Mouse (Mus musculus): ENCODE data around the gene Kif13a. TPM values are rescaled to one million over a fixed set of nuclear protein-coding genes. Genes with fewer than 3 reads are reported as not detected.

Kif13a gene
- polyA plus RNA-seq, 1 experiment from 2014 or later: 11.9 TPM

DNA sequence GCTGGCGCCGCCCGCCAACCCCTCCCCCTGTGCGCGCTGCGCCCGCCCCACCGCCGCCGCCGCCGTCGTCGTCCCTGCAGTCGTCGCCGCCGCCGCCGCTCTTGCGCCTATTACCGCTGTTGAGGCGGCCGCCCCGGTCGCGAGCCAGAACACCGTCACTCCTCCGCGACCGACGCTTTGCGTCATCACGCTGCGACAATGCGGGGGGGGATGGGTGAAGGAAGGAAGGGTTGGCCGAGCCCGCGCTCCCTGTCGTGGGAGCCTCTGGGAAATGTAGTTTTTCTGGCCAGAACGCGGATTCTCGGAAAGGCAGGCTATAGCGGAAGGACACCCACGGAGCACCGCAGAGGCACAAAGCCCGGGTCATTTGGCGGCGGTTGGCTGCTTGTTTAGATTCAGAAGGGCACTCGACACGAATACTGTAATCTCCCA lies 201.8 kb downstream of the Kif13a start, which contains the start of gene Nup153:
TSS of gene Nup153 (minus strand) at position 104 of the 432 bp plus-strand sequence.
- H3K9ac ChIP-seq: peak within 1 kb of the TSS; percentile 90
- H3K36me3 ChIP-seq (replicated peaks): no peaks in the 10 kb centered on the region
- H3K4me3 ChIP-seq: peak within 1 kb of the TSS; percentile 100
- peak within 1 kb of the TSS; percentile 78 for H3K4me2 ChIP-seq
- peak within 1 kb of the TSS; percentile 94 for H3K27ac ChIP-seq
- H3K27me3 ChIP-seq (replicated peaks): no peaks in the 10 kb centered on the region
- H3K9me3 ChIP-seq: no peaks in the 10 kb centered on the region
- peak; percentile 95 for ATAC-seq (replicated peaks)
- WGBS: under 1% methylated on average over 51 of the region's 51 CpGs
- H3K4me1 ChIP-seq: peaks cover 22% of the 10 kb centered on the region

- Histone ChIP-seq H3K27me3 (replicated peaks) (no peaks in the 10 kb centered on the region), H3K4me3 (peak overlapping the region; percentile 100), H3K9me3 (no peaks in the 10 kb centered on the region), H3K27ac (peak overlapping the region; percentile 94), H3K36me3 (replicated peaks) (no peaks in the 10 kb centered on the region), H3K4me2 (peak overlapping the region; percentile 78), H3K4me1 (peaks cover 22% of the 10 kb centered on the region), H3K9ac (peak overlapping the region; percentile 90)
- peak; percentile 87 for ATAC-seq (replicated peaks)
- under 1% methylated on average over 83 of the region's 85 CpGs for WGBS
Measured at GRCm38 (mm10) chr13:46727038-46727836, 202.4 kb downstream of the Kif13a start.

GRCm38 (mm10) chr13:46726288-46727037 lies 203.2 kb downstream of the Kif13a start:
- WGBS: under 1% methylated on average over 30 of the region's 30 CpGs
- no peak for ATAC-seq (replicated peaks)

GRCm38 (mm10) chr13:46725227-46725626 lies 204.4 kb downstream of the Kif13a start:
- Histone ChIP-seq H3K27me3 (replicated peaks) (no peaks in the 10 kb centered on the region), H3K27ac (no peak overlapping the region), H3K4me3 (no peak overlapping the region), H3K9me3 (no peaks in the 10 kb centered on the region), H3K4me1 (peaks cover 24% of the 10 kb centered on the region), H3K4me2 (peak overlapping the region; percentile 19; the same call in 1 of the 2 replicates), H3K36me3 (replicated peaks) (no peaks in the 10 kb centered on the region), H3K9ac (no peak overlapping the region)
- WGBS: 16% methylated on average over 2 of the region's 2 CpGs
- ATAC-seq (replicated peaks): no peak

More at GRCm38 (mm10) chr13:46726288-46727037, 203.2 kb downstream of the Kif13a start:
- Histone ChIP-seq H3K4me2 (peak overlapping the region; percentile 78), H3K4me3 (peak overlapping the region; percentile 100), H3K9me3 (no peaks in the 10 kb centered on the region), H3K27ac (peak overlapping the region; percentile 94), H3K4me1 (peaks cover 24% of the 10 kb centered on the region), H3K27me3 (replicated peaks) (no peaks in the 10 kb centered on the region), H3K9ac (peak overlapping the region; percentile 90), H3K36me3 (replicated peaks) (no peaks in the 10 kb centered on the region)

- Histone ChIP-seq H3K4me3 (no peak overlapping the region), H3K4me1 (peaks cover 24% of the 10 kb centered on the region), H3K27me3 (replicated peaks) (no peaks in the 10 kb centered on the region), H3K9ac (no peak overlapping the region), H3K27ac (no peak overlapping the region), H3K36me3 (replicated peaks) (no peaks in the 10 kb centered on the region), H3K4me2 (peak overlapping the region; percentile 19; the same call in 1 of the 2 replicates), H3K9me3 (no peaks in the 10 kb centered on the region)
- ATAC-seq (replicated peaks): no peak
Measured at GRCm38 (mm10) chr13:46724371-46724770, 205.3 kb downstream of the Kif13a start.

GRCm38 (mm10) chr13:46721009-46721408 lies 208.7 kb downstream of the Kif13a start:
- Histone ChIP-seq H3K4me3 (no peak overlapping the region), H3K9me3 (no peaks in the 10 kb centered on the region), H3K9ac (no peak overlapping the region), H3K27me3 (replicated peaks) (no peaks in the 10 kb centered on the region), H3K4me2 (no peak overlapping the region), H3K4me1 (peaks cover 25% of the 10 kb centered on the region), H3K36me3 (replicated peaks) (no peaks in the 10 kb centered on the region), H3K27ac (no peak overlapping the region)
- ATAC-seq (replicated peaks): no peak

DNA sequence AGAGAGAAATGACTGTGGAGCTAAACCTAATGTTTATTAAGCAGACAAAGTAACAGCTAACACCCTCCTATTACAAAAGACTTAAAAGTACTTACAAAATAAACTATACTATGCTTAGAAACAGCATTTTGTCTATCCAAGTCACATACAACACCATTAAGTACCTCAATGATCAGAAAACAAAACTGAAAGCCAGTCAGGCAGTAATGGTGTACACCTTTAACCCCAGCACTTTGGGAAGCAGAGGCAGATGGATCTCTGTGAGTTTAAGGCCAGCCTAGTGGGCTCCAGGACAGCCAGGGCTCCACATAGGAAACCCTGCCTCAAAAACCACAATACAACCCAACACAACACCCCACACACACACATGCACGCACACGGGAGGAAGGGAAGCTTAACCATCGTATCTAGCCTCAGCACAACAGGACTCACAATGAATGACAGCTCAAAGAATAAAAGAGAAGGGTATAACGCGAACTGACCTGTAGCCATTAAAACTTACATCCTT lies 210.7 kb downstream of the Kif13a start:
- Histone ChIP-seq H3K9ac (no peak overlapping the region), H3K4me1 (0 out of 2 replicates have a peak, but pooled peaks cover 6% of the 10 kb centered on the region), H3K4me2 (no peak overlapping the region), H3K27me3 (replicated peaks) (no peaks in the 10 kb centered on the region), H3K9me3 (no peaks in the 10 kb centered on the region), H3K27ac (no peak overlapping the region), H3K4me3 (no peak overlapping the region), H3K36me3 (replicated peaks) (no peaks in the 10 kb centered on the region)
- 75% methylated on average over 5 of the region's 5 CpGs for WGBS
- ATAC-seq (replicated peaks): no peak

DNA sequence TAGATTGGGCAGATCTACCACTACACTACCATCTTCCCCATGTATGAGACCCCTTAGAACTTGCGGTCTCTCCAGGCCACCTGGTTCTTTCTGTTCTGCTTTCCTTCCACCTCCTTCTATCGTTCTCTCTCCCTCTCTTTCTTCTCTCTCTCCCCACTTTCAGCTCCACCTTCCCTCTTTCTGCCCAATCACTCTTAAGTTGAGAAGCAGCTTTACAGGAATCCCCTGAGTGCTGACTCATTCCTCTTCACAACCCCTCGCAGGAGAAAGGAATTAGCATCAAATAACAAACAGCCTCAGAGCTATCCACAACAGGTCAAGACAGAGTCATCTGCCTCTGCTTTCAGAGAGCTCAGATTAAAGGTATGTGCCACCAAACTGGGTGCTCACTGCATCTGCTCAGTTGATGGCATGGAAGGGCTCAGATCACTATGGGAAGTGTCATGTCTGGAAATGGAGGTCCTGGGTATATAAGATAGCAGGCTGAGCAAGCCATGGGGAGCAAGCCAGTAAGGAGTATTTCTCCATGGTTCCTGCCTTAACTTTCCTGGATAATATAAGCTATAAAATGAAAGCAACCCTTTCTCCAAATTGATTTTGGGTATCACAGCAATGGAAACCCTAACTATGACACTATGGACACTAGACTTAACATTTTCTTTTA lies 213.6 kb downstream of the Kif13a start:
- no peaks in the 10 kb centered on the region for H3K9me3 ChIP-seq
- no peak overlapping the region for H3K4me3 ChIP-seq
- H3K9ac ChIP-seq: no peak overlapping the region
- ATAC-seq (replicated peaks): no peak
- no peak overlapping the region for H3K27ac ChIP-seq
- H3K36me3 ChIP-seq (replicated peaks): peaks cover 14% of the 10 kb centered on the region; the same call in 1 of the 2 replicates
- H3K4me2 ChIP-seq: no peak overlapping the region
- H3K27me3 ChIP-seq (replicated peaks): no peaks in the 10 kb centered on the region
- WGBS: 80% methylated on average over 3 of the region's 3 CpGs
- H3K4me1 ChIP-seq: 0 out of 2 replicates have a peak, but pooled peaks cover 3% of the 10 kb centered on the region

- Histone ChIP-seq H3K4me2 (no peak overlapping the region), H3K4me3 (no peak overlapping the region), H3K27ac (no peak overlapping the region), H3K36me3 (replicated peaks) (peaks cover 22% of the 10 kb centered on the region; the same call in 1 of the 2 replicates), H3K4me1 (0 out of 2 replicates have a peak, but pooled peaks cover 3% of the 10 kb centered on the region), H3K9me3 (no peaks in the 10 kb centered on the region), H3K9ac (no peak overlapping the region), H3K27me3 (replicated peaks) (no peaks in the 10 kb centered on the region)
- 78% methylated on average over 5 of the region's 5 CpGs for WGBS
- no peak for ATAC-seq (replicated peaks)
Measured at GRCm38 (mm10) chr13:46713486-46713885, 216.2 kb downstream of the Kif13a start.

GRCm38 (mm10) chr13:46703138-46703537 lies 226.5 kb downstream of the Kif13a start:
- no peak overlapping the region for H3K4me3 ChIP-seq
- no peaks in the 10 kb centered on the region for H3K9me3 ChIP-seq
- no peaks in the 10 kb centered on the region for H3K4me1 ChIP-seq
- H3K9ac ChIP-seq: no peak overlapping the region
- ATAC-seq (replicated peaks): no peak
- H3K4me2 ChIP-seq: no peak overlapping the region
- no peaks in the 10 kb centered on the region for H3K36me3 ChIP-seq (replicated peaks)
- H3K27me3 ChIP-seq (replicated peaks): no peaks in the 10 kb centered on the region
- WGBS: 88% methylated on average over 5 of the region's 5 CpGs
- no peak overlapping the region for H3K27ac ChIP-seq

- H3K9ac ChIP-seq: no peak overlapping the region
- ATAC-seq (replicated peaks): no peak
- H3K4me3 ChIP-seq: no peak overlapping the region
- H3K4me2 ChIP-seq: no peak overlapping the region
- 85% methylated on average over 2 of the region's 2 CpGs for WGBS
- H3K36me3 ChIP-seq (replicated peaks): no peaks in the 10 kb centered on the region
- no peaks in the 10 kb centered on the region for H3K9me3 ChIP-seq
- no peak overlapping the region for H3K27ac ChIP-seq
- H3K4me1 ChIP-seq: no peaks in the 10 kb centered on the region
- no peaks in the 10 kb centered on the region for H3K27me3 ChIP-seq (replicated peaks)
Measured at GRCm38 (mm10) chr13:46701486-46701885, 228.2 kb downstream of the Kif13a start.

DNA sequence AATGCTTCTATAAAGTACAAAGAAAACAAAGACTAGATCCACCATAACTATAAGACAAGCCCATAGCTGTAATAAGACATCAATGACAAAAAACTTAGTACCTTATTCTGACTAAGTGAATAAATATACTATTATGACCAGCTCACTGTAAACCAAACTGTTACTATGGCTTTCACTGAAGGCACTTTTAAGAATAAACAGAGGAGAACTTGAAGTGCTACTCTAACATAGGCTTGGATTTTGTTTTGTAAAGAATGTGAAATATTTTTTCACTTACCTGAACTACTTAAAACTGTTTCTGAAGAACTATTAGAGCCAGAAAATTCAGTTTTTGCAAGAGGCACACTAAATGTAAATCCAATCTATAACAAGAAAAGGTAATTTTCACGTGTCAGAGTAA lies 230.3 kb downstream of the Kif13a start:
- no peak overlapping the region for H3K9ac ChIP-seq
- no peak for ATAC-seq (replicated peaks)
- no peaks in the 10 kb centered on the region for H3K4me1 ChIP-seq
- H3K9me3 ChIP-seq: no peaks in the 10 kb centered on the region
- 92% methylated on average over 1 of the region's 1 CpGs for WGBS
- H3K27me3 ChIP-seq (replicated peaks): no peaks in the 10 kb centered on the region
- no peak overlapping the region for H3K4me3 ChIP-seq
- H3K36me3 ChIP-seq (replicated peaks): no peaks in the 10 kb centered on the region
- H3K27ac ChIP-seq: no peak overlapping the region
- no peak overlapping the region for H3K4me2 ChIP-seq
